Mouse (Mus musculus) embryonic fibroblast, embryonic 13.5 days (primary cell): ENCODE data around the gene Traf4. TPM values are rescaled to one million over a fixed set of nuclear protein-coding genes. Genes with fewer than 3 reads are reported as not detected.

ENCODE experiments used
- H3K27ac ChIP-seq: 2 replicates; pipeline ENCODE4 v1.5.1; 2012; ENCODE audit warnings: low read length, control low read depth, inconsistent platforms; ENCODE audit not compliant: insufficient read depth
- H3K4me1 ChIP-seq: 2 replicates; pipeline ENCODE4 v1.6.1; 2011; ENCODE audit warnings: low read length; ENCODE audit not compliant: control insufficient read depth, insufficient read depth
- H3K4me3 ChIP-seq: 2 replicates; pipeline ENCODE4 v1.5.1; 2011; ENCODE audit warnings: mild to moderate bottlenecking, control low read depth, low read length; ENCODE audit not compliant: insufficient read depth
- CTCF ChIP-seq: IDR thresholded peaks from 2 replicates; pipeline ENCODE4 v1.5.1; 2011; ENCODE audit warnings: mild to moderate bottlenecking, control low read depth, low read length, moderate library complexity, borderline replicate concordance; ENCODE audit not compliant: insufficient read depth
- POLR2A ChIP-seq: IDR thresholded peaks from 2 replicates; pipeline ENCODE4 v1.6.1; 2011; ENCODE audit warnings: low read depth, mild to moderate bottlenecking, control low read depth, low read length, moderate library complexity
- polyA plus RNA-seq: library from polyadenylated mRNA; stranded (reverse); fragments of >200 nt; gene quantifications from 2 replicates; pipeline ENCODE4 v1.2.4, GENCODE M21; 2011; ENCODE audit warnings: low read depth; ENCODE audit not compliant: missing spikeins, insufficient read length

Gene Traf4
- 40.5 and 45.1 TPM in 2 replicates for polyA plus RNA-seq

DNA sequence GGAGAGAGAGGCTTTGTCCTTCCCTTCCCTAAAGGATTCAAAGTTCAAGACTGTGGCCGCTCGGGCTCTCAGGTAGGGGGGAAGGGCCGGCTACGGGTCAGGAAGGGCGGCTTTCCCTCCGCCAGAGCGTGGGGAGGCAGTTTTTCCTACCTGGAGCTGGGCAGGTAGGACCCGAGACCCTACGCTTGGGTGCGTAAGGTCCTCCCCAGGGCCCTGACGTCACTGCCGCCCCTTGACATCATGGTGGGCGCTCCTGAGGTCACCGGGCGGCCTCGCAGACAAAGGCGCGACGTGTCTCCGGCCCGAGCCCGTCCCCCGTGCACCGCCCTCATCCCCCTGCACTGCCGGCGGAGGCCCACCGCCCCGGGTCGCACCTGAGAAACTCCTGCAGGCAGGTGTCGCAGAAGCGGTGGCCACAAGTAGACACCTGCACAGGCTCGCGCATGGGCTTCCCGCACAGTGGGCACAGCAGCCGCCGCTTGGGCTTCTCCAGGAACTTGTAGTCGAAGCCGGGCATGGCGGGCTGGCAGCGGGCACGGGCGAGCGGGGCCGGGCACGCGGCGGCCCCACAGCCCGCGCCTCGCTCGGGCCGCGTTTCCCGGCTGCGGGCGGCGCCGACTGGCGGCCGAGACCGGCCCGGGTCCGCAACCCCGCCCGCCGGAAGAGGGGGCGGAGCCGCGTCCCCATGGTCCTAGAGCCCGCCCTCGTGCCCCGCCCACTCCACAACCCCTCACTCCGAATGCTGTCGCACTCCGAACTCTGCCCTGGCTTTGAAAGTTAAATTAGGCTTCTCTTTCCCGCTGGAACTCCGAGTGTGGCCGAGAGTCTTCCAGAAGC lies at the start of gene Traf4:
TSS of gene Traf4 (minus strand) at position 666 of the 837 bp plus-strand sequence.
- TF ChIP-seq CTCF (no peak), POLR2A (peak; percentile 75)
- H3K4me3 ChIP-seq, result peak within 1 kb of the TSS; percentile 81

DNA sequence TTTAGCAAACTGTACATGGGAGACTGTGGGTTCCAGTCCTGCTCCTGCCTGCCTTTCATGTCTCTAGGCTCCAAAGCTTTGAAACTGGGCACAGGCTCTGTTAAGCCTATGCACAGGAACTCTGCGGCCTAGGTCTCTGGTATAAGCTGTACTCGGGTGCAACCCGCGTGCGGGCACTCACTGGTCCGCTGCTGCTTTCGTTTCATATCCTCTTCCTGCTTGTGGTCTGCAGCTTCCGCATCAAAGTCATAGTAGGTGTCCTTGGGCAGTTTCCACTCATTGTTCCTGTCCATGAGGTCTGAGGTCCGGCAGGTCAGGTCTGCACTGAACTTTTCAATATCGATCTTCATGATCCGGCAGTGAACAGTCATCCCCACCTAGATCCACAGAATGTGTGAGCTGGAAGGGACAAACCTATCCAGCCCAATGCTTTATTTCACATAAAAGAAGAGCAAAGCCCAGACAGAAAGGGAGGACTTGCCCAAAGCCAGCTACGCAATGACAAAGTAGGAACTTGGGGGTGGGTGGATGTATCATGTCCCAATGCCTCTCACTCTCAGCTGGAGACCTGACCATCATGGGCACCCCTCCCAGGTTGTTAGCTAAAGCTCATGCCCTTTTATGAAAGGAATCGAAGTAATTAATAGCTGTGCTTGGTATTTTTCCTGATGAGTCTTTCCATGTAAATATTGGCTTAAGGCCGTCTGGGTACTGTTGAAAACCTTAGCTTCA lies 47.9 kb upstream of the Traf4 start:
- no peak overlapping the region for H3K27ac ChIP-seq
- no peak for TF ChIP-seq CTCF
- TF ChIP-seq POLR2A, result no peak
- H3K4me1 ChIP-seq, result no peaks in the 10 kb centered on the region
- no peak overlapping the region for H3K4me3 ChIP-seq

More for the DNA sequence above, at the start of gene Traf4:
- Histone ChIP-seq H3K27ac (peak within 1 kb of the TSS; percentile 99), H3K4me1 (peaks cover 14% of the 10 kb centered on the region)

DNA sequence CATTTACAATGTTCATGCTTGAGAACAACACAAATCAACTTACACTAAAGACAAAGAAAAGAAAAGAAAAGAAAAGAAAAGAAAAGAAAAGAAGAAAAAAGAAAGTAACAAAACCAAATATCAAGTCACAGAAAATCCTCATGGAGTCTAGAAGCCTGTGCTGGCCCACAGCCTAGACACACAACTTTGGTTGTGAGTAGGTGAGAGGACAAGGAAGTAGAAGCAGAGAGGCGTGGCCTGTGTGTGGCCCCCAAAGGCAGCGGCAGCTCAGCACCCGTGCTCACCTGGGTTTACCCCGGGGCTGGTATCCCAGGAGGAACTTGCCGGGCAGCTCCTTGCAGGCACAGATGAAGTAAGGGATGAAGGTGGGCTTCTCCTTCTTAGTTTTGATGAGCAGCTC lies 46.1 kb upstream of the Traf4 start:
- H3K27ac ChIP-seq, result no peak overlapping the region
- H3K4me3 ChIP-seq, result no peak overlapping the region
- TF ChIP-seq POLR2A, result no peak
- TF ChIP-seq CTCF, result no peak
- no peaks in the 10 kb centered on the region for H3K4me1 ChIP-seq

DNA sequence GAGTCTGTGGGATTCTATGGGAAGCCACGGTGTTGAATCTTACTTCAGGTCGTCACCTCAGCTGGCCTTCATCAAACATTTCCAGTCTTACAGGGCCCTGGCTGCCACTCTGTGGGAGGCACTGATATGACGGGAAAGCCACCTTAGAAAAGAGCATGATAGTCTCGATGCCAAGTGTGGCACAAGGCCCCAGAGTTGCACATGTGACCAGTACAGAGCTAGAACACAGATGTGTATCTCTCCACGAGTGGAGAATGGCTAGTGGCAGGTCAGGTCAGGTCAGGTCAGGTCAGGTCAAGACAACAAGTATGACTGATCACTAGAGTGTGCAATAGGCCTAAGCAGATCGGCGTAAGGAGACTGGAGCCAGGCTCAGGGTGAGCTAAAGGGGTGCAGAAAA lies 45.2 kb upstream of the Traf4 start:
- Histone ChIP-seq H3K4me3 (no peak overlapping the region), H3K27ac (no peak overlapping the region), H3K4me1 (no peaks in the 10 kb centered on the region)
- TF ChIP-seq CTCF (no peak), POLR2A (no peak)

DNA sequence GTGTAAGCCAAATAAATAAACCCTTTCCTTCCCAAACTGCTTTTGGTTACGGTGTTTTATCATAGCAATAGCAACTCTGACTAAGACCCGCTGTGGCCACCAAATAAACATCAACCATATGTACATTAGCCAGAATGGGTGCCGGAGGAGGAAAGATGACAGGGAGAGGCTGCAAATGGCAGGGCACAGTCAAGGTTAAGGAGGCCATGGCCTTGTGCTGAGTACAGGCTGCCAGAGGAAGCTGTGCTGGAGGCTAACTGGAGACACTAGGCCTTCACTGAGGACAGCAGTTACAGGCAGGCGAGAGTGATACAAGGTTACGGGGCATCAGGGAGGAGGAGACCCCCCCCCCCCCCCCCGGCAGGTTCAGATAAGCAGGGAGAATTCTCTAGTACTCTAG lies 44.5 kb upstream of the Traf4 start:
- Histone ChIP-seq H3K4me3 (no peak overlapping the region), H3K4me1 (no peaks in the 10 kb centered on the region), H3K27ac (no peak overlapping the region)
- TF ChIP-seq CTCF, result no peak
- TF ChIP-seq POLR2A, result no peak

DNA sequence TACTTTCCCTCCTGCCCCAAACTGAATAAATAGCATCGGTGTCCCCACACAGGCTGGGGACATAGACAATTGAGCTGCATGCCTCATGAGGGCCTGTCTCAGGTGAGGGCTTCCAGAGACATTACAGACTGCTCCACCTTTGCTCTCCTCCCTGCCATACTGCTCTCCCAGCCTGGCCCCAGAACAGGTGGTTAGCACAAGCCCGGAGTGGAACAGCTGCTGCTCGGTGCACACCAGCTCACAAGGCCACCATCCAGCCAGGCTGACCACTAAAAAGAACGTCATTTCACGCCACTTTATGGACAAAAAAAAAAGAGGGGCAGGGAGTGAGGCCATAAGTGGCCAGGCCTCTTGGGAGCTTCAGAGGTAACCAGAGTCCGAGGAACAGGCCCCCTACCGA lies 41.8 kb upstream of the Traf4 start:
- H3K4me3 ChIP-seq, result no peak overlapping the region
- H3K27ac ChIP-seq, result no peak overlapping the region
- TF ChIP-seq CTCF, result no peak
- no peak for TF ChIP-seq POLR2A
- H3K4me1 ChIP-seq, result no peaks in the 10 kb centered on the region

DNA sequence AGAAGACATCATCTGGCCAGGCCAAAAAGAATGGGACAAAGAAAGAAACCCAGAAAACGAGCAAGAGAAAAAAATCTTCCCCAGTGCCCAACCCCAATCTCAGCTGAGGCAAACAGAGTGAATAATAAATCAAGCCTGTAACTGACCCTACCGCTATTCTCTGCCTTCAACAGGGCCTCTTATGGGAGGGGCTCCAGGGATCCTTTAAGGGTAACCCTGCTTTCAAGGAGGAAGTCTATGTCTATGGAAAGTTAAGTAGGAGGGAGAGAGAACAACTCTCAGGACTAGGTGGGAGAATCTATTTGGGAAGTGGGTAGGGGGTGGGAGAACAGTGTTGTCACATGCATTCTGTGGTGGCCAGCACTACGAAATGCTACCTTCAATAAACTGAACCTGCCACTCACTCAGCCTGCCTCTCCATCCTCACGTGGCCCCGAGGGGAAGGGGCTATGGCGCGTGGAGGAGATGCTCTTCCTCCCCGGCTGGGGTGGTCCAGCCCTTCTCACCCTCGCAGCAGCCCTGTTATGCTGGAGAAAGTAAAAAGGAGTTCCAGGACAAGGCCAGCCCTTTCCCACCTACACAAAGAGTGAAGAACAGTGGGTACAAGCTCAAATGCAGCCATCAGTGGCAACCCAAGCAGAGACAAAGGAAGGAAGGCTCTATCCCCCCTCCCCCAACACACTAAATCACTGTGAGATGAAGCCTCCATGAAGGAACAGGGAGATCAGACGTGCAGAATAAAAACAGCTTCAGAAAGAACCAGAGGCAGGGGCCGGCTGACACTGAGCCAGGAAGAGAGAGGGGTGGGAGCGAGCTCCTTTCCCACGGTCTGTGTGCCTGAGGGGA lies 40.2 kb upstream of the Traf4 start:
- no peak overlapping the region for H3K27ac ChIP-seq
- no peak for TF ChIP-seq POLR2A
- no peak for TF ChIP-seq CTCF
- H3K4me1 ChIP-seq, result no peaks in the 10 kb centered on the region
- H3K4me3 ChIP-seq, result no peak overlapping the region

DNA sequence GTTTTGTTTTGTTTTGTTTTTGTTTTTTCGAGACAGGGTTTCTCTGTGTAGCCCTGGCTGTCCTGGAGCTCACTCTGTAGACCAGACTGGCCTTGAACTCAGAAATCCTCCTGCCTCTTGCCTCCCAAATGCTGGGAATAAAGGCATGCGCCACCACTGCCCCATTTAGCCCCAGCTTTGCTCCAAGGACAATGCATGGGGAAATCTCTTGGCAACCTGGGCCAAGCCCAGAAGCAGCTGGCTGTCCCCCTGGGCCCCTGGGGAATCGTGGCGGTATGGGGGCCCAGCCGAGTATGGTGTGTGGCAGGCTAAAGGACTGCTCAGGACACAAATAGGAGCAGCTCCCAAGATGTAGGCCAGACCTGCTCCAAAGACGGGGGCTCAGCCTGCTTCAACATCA lies 38.9 kb upstream of the Traf4 start:
- TF ChIP-seq CTCF (no peak), POLR2A (no peak)

DNA sequence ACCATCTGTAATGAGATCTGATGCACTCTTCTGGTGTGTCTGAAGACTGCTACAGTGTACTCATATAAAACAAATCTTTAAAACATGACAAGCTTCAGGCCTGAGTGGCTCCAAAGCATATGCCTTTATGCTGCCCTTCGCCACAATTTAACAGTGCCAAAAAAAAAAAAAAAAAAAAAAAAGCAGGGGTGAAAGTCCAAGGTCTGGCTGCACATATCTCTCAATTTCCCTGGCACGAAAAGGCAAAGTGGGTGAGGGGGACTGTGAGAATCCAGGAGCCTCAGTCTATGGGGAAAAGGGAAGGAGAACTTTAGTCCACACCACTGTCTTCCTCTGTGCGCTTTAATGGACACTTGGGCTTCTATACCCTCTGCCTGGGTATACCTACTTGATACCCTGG lies 37.0 kb upstream of the Traf4 start:
- no peak for TF ChIP-seq POLR2A
- no peak for TF ChIP-seq CTCF
- no peak overlapping the region for H3K27ac ChIP-seq
- no peak overlapping the region for H3K4me3 ChIP-seq
- no peaks in the 10 kb centered on the region for H3K4me1 ChIP-seq

More for the DNA sequence above, 38.9 kb upstream of the Traf4 start:
- Histone ChIP-seq H3K4me3 (no peak overlapping the region), H3K4me1 (no peaks in the 10 kb centered on the region), H3K27ac (no peak overlapping the region)
